Mouse (Mus musculus) brain, embryonic 14.5 days (tissue): Measurements from ENCODE around the gene Disp2. TPM values are rescaled to one million over a fixed set of nuclear protein-coding genes. Genes with fewer than 3 reads are reported as not detected.

Source experiments
- DNase-seq: peaks from one replicate; pipeline ENCODE4 v3.0.0-alpha.2; 2011; ENCODE audit warnings: low read depth
- CTCF ChIP-seq: fragments of 200-500 bp; IDR thresholded peaks from 2 replicates; pipeline ENCODE4 v1.5.1; 2012; ENCODE audit warnings: inconsistent platforms, mild to moderate bottlenecking, moderate library complexity, borderline replicate concordance; ENCODE audit not compliant: insufficient read depth, insufficient read length; ENCODE audit errors: extremely low read depth
- POLR2A ChIP-seq: fragments of 200-500 bp; IDR thresholded peaks from 2 replicates; pipeline ENCODE4 v1.6.1; 2012; ENCODE audit warnings: mild to moderate bottlenecking, inconsistent platforms, borderline replicate concordance; ENCODE audit not compliant: poor library complexity, insufficient read depth, insufficient read length, severe bottlenecking; ENCODE audit errors: extremely low read depth
- polyA plus RNA-seq: library from polyadenylated mRNA; depleted of rRNA; stranded (reverse); fragments of >200 nt; gene quantifications from 2 replicates; pipeline ENCODE4 v1.2.3, GENCODE M21; 2012; rRNA removed

The Disp2 gene
- polyA plus RNA-seq, 1 experiment, result 108 TPM

DNA sequence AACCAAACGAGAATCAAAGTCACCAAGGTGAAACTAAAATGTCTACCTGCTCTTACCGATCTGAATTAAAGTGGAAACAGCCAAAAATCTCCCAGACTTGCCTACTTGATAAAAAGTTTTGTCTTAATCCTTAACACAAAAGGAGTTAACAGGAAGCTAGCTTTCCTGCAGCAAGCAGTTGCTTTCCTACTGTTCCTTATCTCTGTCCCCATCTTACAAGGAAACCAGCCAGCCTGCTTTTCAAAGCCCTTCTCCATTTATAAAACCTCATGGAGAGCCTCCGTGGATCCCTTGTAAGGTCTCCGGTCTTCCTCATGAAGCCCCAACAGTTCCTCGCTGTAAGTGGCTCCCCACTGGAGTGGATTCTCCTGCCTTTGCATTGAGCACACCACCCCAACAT is 58.8 kb downstream of the Disp2 start:
- TF ChIP-seq POLR2A, result no peak
- TF ChIP-seq CTCF, result no peak
- DNase-seq, result no peak

- no peak for TF ChIP-seq CTCF
- no peak for TF ChIP-seq POLR2A
- DNase-seq, result no peak
Observed at GRCm38 (mm10) chr2:118841186-118841585, 61.7 kb downstream of the Disp2 start.

DNA sequence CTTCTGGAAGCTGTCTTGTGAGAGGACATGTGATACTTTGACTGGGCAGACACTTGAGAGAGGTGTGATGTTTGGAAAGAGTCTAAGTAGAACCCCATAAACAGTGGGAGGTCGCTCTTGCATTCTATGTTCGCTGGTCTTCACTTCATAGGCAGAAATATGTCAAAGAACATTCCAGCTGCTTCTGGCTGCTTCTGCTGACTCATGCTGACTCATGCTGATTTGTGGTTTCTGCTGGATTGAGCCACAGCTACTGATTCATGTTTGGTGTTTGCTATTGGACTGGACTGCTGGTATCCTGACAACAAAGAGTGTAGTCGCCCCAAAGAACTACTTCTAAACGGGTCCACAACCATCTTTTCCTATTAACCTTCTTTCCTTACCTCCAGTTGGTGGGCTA is 62.3 kb downstream of the Disp2 start:
- TF ChIP-seq POLR2A, result no peak
- no peak for TF ChIP-seq CTCF
- DNase-seq, result no peak

GRCm38 (mm10) chr2:118844427-118844826 is 64.9 kb downstream of the Disp2 start:
- no peak for TF ChIP-seq POLR2A
- TF ChIP-seq CTCF, result no peak

GRCm38 (mm10) chr2:118846246-118846645 is 66.7 kb downstream of the Disp2 start:
- TF ChIP-seq CTCF, result no peak
- no peak for TF ChIP-seq POLR2A
- DNase-seq, result peak; percentile 90

More at GRCm38 (mm10) chr2:118844427-118844826, 64.9 kb downstream of the Disp2 start:
- DNase-seq, result no peak

- no peak for DNase-seq
- TF ChIP-seq CTCF (no peak), POLR2A (no peak)
Observed at GRCm38 (mm10) chr2:118851756-118852155, 72.2 kb downstream of the Disp2 start.

Other genes with a start within 250 kb of the Disp2 start
- gene Bmf, start 230.0 kb upstream of the Disp2 start, polyA plus RNA-seq, result 10.6 and 13.7 TPM in 2 replicates
- 18.9 and 30.6 TPM in 2 replicates for gene Bub1b, start 181.5 kb upstream of the Disp2 start, polyA plus RNA-seq
- gene Pak6, start 116.4 kb upstream of the Disp2 start, polyA plus RNA-seq, result 24.9 and 41.3 TPM in 2 replicates
- 0.14 and 0.62 TPM in 2 replicates for gene Ankrd63, start 75.8 kb upstream of the Disp2 start, polyA plus RNA-seq
- 0.95 and 1.1 TPM in 2 replicates for gene Plcb2, start 51.3 kb upstream of the Disp2 start, polyA plus RNA-seq
- 11.1 and 11.7 TPM in 2 replicates for gene Inafm2, start 34.0 kb upstream of the Disp2 start, polyA plus RNA-seq
- gene Ccdc9b, start 17.1 kb upstream of the Disp2 start, polyA plus RNA-seq, result 2.3 TPM in 2 replicates
- 0.16 TPM in 1 of 2 replicates, not detected in the other for gene Phgr1, start 7.0 kb upstream of the Disp2 start, polyA plus RNA-seq
- gene Knstrn, start 34.3 kb downstream of the Disp2 start, polyA plus RNA-seq, result 24.4 and 34.1 TPM in 2 replicates
- 57.5 and 60.2 TPM in 2 replicates for gene Ivd, start 82.2 kb downstream of the Disp2 start, polyA plus RNA-seq
- gene Bahd1, start 120.7 kb downstream of the Disp2 start, polyA plus RNA-seq, result 21.8 and 25.7 TPM in 2 replicates
- gene Chst14, start 146.8 kb downstream of the Disp2 start, polyA plus RNA-seq, result 8.4 and 10.7 TPM in 2 replicates
- gene Ccdc32, start 249.7 kb downstream of the Disp2 start, polyA plus RNA-seq, result 20.9 and 23.0 TPM in 2 replicates